Comparison of ENCODE assay signal across 19 mouse cellular contexts in genomic region chr1:64522637-64523036, GRCm38 (mm10). TPM values are rescaled to one million over a fixed set of nuclear protein-coding genes. Genes with fewer than 3 reads are reported as not detected.
A peak's percentile ranks its signal among the peaks of the same experiment; 100 is the strongest.
DNase-seq lines count a peak whose midpoint lies in the region; ATAC-seq lines count a peak whose summit lies in the region.
"Had no signal": no experiment of that assay in that cellular context is flagged by ENCODE, and none has a peak within 500 bp of the region (broad histone marks: within the 10 kb centered on the region; RNA-seq: fewer than 3 reads in every experiment).

No protein-coding gene starts in this region.

- H3K36me3 ChIP-seq in heart, embryonic 12.5 days: no peaks in the 10 kb centered on the region; the same call in 1 of the 2 replicates
- no peaks in the 10 kb centered on the region for H3K36me3 ChIP-seq in lung, embryonic 16.5 days (ENCODE audit: control insufficient read depth, insufficient read depth, low read length)
- H3K36me3 ChIP-seq: hindbrain, embryonic 15.5 days; limb, embryonic 12.5 days; liver, embryonic 13.5 days; midbrain, embryonic 13.5 days had no signal

- 51% methylated on average over 6 of the region's 6 CpGs for WGBS in heart, embryonic 12.5 days
- 55% methylated on average over 6 of the region's 6 CpGs for WGBS in lung, embryonic 16.5 days

- no peaks in the 10 kb centered on the region for H3K27me3 ChIP-seq in heart, embryonic 12.5 days (replicated peaks)
- no peaks in the 10 kb centered on the region for H3K27me3 ChIP-seq in lung, embryonic 16.5 days (ENCODE audit: control insufficient read depth, insufficient read depth, low read depth, low read length)
- H3K27me3 ChIP-seq: forebrain, embryonic 13.5 days; hindbrain, embryonic 15.5 days; limb, embryonic 12.5 days; liver, embryonic 13.5 days; megakaryocyte, embryonic 14.5 days; midbrain, embryonic 13.5 days had no signal

- peaks cover 28% of the 10 kb centered on the region for H3K4me1 ChIP-seq in heart, embryonic 12.5 days (replicated peaks)
- H3K4me1 ChIP-seq in lung, embryonic 16.5 days (replicated peaks; ENCODE audit: control insufficient read depth, insufficient read depth, low read length): peaks cover 7% of the 10 kb centered on the region
- H3K4me1 ChIP-seq: forebrain, embryonic 13.5 days; hindbrain, embryonic 15.5 days; midbrain, embryonic 13.5 days had no signal

- no peak overlapping the region for H3K9ac ChIP-seq in heart, embryonic 12.5 days
- H3K9ac ChIP-seq in lung, embryonic 16.5 days (ENCODE audit: low read length): no peak overlapping the region
- H3K9ac ChIP-seq: forebrain, embryonic 13.5 days; hindbrain, embryonic 15.5 days; limb, embryonic 12.5 days; liver, embryonic 13.5 days; midbrain, embryonic 13.5 days had no signal

- no peak overlapping the region for H3K4me2 ChIP-seq in heart, embryonic 12.5 days
- no peak overlapping the region for H3K4me2 ChIP-seq in lung, embryonic 16.5 days (ENCODE audit: low read depth, low read length)
- H3K4me2 ChIP-seq: forebrain, embryonic 13.5 days; hindbrain, embryonic 15.5 days; limb, embryonic 12.5 days; liver, embryonic 13.5 days; midbrain, embryonic 13.5 days had no signal

- peak; percentile 20; the same call in 1 of the 2 replicates for ATAC-seq in frontal cortex, adult (ENCODE audit: low TSS enrichment)
- no peak for ATAC-seq in heart, embryonic 12.5 days (ENCODE audit: insufficient number of reproducible peaks, low FRiP score)
- ATAC-seq in lung, embryonic 16.5 days (ENCODE audit: low read depth): peak; percentile 68
- ATAC-seq: forebrain, embryonic 13.5 days; midbrain, embryonic 13.5 days had no signal

- H3K9me3 ChIP-seq in heart, embryonic 12.5 days (replicated peaks): no peaks in the 10 kb centered on the region
- H3K9me3 ChIP-seq in lung, embryonic 16.5 days (ENCODE audit: control insufficient read depth, low read length): no peaks in the 10 kb centered on the region
- H3K9me3 ChIP-seq: forebrain, embryonic 13.5 days; hindbrain, embryonic 15.5 days; limb, embryonic 12.5 days; liver, embryonic 13.5 days; midbrain, embryonic 13.5 days had no signal

- DNase-seq in frontal cortex, adult 2 months (ENCODE audit: extremely low spot score in 1 of 2, low spot score in 1 of 2): no peak
- DNase-seq in heart, adult 9 months (ENCODE audit: low spot score in 2 of 2): peak; percentile 30 to 41
- DNase-seq in lung, postnatal 36 days: no peak
- DNase-seq in spleen, postnatal 10 days (ENCODE audit: low spot score in 2 of 2): no peak
- DNase-seq: adrenal gland, postnatal 14 days; cerebellum, adult 9-10 months; gastrocnemius, postnatal 10 days; kidney, adult 2 months; kidney, postnatal 10 days; liver, embryonic 13.5 days; thymus, adult 18-20 months had no signal

- no peak overlapping the region for H3K4me3 ChIP-seq in heart, embryonic 12.5 days
- no peak overlapping the region for H3K4me3 ChIP-seq in lung, embryonic 16.5 days (ENCODE audit: low read length)
- H3K4me3 ChIP-seq: forebrain, embryonic 13.5 days; hindbrain, embryonic 15.5 days; limb, embryonic 12.5 days; liver, embryonic 13.5 days; megakaryocyte, embryonic 14.5 days; midbrain, embryonic 13.5 days had no signal

- H3K27ac ChIP-seq in heart, embryonic 12.5 days (ENCODE audit: poor library complexity, severe bottlenecking): no peak overlapping the region
- no peak overlapping the region for H3K27ac ChIP-seq in lung, embryonic 16.5 days (ENCODE audit: low read length)
- H3K27ac ChIP-seq: forebrain, embryonic 13.5 days; hindbrain, embryonic 15.5 days; liver, embryonic 13.5 days; midbrain, embryonic 13.5 days had no signal

RNA-seq across cellular contexts. Expression of gene Creb1, which starts 9.8 kb away (rescaled TPM):
- 17.4 and 17.5 TPM in 2 replicates for polyA plus RNA-seq in frontal cortex, adult 2 months (2012; rRNA removed)
- 28.9 and 29.6 TPM in 2 replicates for polyA plus RNA-seq in heart, embryonic 12.5 days (2016; fragmentation: Nextera tagmentation; extraction: Ambion mirVana)
- polyA plus RNA-seq in lung, embryonic 16.5 days (2015; fragmentation: Nextera tagmentation; extraction: Ambion mirVana): 34.0 and 34.9 TPM in 2 replicates

Comparison
In these comparisons a context has a peak if more than half of its experiments do, and no peak if none do; other contexts are left out.
1. DNase-seq: peak in heart, adult 9 months (2 of 2); none in frontal cortex, adult 2 months (0 of 2), lung, postnatal 36 days (single experiment) and spleen, postnatal 10 days (0 of 2).